Mouse (Mus musculus) bone marrow, adult 2 months (tissue): ENCODE measurements at regions not wholly inside any gene's neighbourhood (a gene's known extent, or its start where the extent isn't known, plus 50 kb on each side); places are given as distances from the start of the nearest gene placed in this dataset.

Source experiments
- H3K27ac ChIP-seq: fragments of 200-500 bp; 2 replicates; pipeline ENCODE4 v1.5.1; 2012; ENCODE audit warnings: low read depth, mild to moderate bottlenecking, control low read depth, inconsistent platforms, low read length; ENCODE audit not compliant: control insufficient read depth, poor library complexity, insufficient read depth
- H3K4me1 ChIP-seq: fragments of 200-500 bp; 2 replicates; pipeline ENCODE4 v1.6.1; 2011; ENCODE audit warnings: low read length; ENCODE audit not compliant: control insufficient read depth, insufficient read depth
- H3K4me3 ChIP-seq: fragments of 200-500 bp; replicated peaks from 2 replicates; pipeline ENCODE3; 2011; ENCODE audit warnings: mild to moderate bottlenecking, low read depth, low read length, control low read depth; ENCODE audit not compliant: control insufficient read depth
- CTCF ChIP-seq: fragments of 200-500 bp; IDR thresholded peaks from 2 replicates; pipeline ENCODE4 v1.5.1; 2011; ENCODE audit warnings: low read length, control low read depth; ENCODE audit not compliant: control insufficient read depth, insufficient read depth
- POLR2A ChIP-seq: fragments of 200-500 bp; IDR thresholded peaks from 2 replicates; pipeline ENCODE4 v1.6.1; 2011; ENCODE audit warnings: low read depth, mild to moderate bottlenecking, control low read depth, low read length, borderline replicate concordance; ENCODE audit not compliant: control insufficient read depth
- WGBS: fragments of 180-500 bp; shearing (Covaris S2); methylation state at CpG from one replicate; pipeline ENCODE4 v1.1.7; 2018; 5-methylcytosine and 5-hydroxymethylcytosine counted together

- Histone ChIP-seq H3K27ac (no peak overlapping the region; the same call in 1 of the 2 replicates), H3K4me1 (no peaks in the 10 kb centered on the region), H3K4me3 (no peak overlapping the region)
- WGBS = 38% methylated on average over 13 of the region's 13 CpGs
- TF ChIP-seq CTCF = no peak
- no peak for TF ChIP-seq POLR2A
Measured at GRCm38 (mm10) chr13:99847531-99847930, 53.4 kb downstream of the Cartpt start.

GRCm38 (mm10) chr13:99842626-99843025 is 58.3 kb downstream of the Cartpt start:
- Histone ChIP-seq H3K4me1 (no peaks in the 10 kb centered on the region), H3K4me3 (no peak overlapping the region), H3K27ac (no peak overlapping the region)
- WGBS = 22% methylated on average over 9 of the region's 9 CpGs
- TF ChIP-seq CTCF (peak; percentile 14; the same call in 1 of the 2 replicates), POLR2A (no peak)

DNA sequence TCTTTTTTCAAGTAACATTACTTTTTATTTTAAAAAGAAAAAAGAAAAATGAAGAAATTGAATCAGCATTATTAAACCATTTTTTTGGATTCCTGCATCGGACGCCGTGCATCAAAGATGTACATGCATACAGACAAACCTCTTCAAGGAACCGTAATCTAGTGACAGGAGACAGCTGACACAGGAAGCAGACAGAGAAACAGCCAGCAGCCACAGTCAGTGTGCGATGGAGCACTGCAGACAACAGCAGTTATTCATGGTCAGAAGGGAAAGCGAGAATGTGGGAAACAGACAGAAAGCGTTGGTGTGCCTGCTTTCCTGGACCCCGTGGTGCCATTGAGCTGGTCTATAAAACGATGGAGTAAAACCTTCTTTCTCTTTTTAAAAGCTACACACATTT is 61.4 kb downstream of the Cartpt start:
- Histone ChIP-seq H3K27ac (no peak overlapping the region), H3K4me3 (no peak overlapping the region), H3K4me1 (no peaks in the 10 kb centered on the region)
- 64% methylated on average over 9 of the region's 9 CpGs for WGBS
- no peak for TF ChIP-seq CTCF
- TF ChIP-seq POLR2A = no peak

- Histone ChIP-seq H3K4me3 (no peak overlapping the region), H3K27ac (no peak overlapping the region), H3K4me1 (no peaks in the 10 kb centered on the region)
- TF ChIP-seq POLR2A (no peak), CTCF (no peak)
- WGBS = 52% methylated on average over 11 of the region's 11 CpGs
Measured at GRCm38 (mm10) chr13:99837772-99838425, 63.0 kb downstream of the Cartpt start.

- 81% methylated on average over 6 of the region's 6 CpGs for WGBS
- no peaks in the 10 kb centered on the region for H3K4me1 ChIP-seq
- TF ChIP-seq POLR2A (no peak), CTCF (no peak)
Measured at GRCm38 (mm10) chr13:99837180-99837579, 63.7 kb downstream of the Cartpt start.

DNA sequence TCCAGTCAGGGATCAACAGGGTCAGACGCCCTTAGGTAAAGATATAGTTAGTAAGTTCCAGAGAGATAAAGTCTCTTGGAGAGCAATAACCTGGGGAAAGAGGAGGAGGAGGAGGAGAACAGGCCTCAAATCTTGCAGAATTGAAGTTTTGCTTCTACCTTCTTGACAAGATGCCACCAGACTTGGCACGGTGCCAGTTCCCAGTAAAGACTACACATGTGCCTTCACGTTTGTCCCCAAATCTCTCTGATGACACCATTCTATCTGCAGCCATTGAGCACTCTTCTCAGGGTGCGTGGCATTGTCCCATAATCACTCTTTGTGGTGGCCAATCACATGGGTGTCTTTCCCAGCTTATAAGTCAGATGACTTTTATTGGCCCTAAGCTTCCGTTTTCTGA is 64.3 kb downstream of the Cartpt start:
- Histone ChIP-seq H3K27ac (no peak overlapping the region), H3K4me1 (no peaks in the 10 kb centered on the region), H3K4me3 (no peak overlapping the region)
- no peak for TF ChIP-seq CTCF
- TF ChIP-seq POLR2A = no peak
- 73% methylated on average over 5 of the region's 5 CpGs for WGBS

More at GRCm38 (mm10) chr13:99837180-99837579, 63.7 kb downstream of the Cartpt start:
- H3K27ac ChIP-seq = no peak overlapping the region
- no peak overlapping the region for H3K4me3 ChIP-seq

DNA sequence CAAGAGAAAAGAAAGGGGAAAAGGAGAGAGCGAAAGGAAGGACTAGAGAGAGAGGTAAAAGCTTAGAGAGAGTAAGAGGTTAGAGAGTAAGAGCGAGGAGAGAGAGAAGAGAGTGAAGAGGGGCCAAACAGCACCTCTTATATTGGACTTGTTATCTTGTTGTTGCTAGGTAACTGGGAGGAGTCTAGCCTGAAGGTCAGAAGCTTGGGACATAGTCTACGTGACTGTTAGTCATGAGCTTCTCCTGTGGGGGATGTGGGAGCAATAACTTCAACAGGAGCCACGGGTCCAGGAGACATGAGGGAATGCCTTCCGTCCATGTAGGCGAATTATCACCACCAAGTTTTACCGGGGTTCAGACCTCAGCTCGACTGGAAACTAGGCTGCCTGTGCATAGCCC is 65.4 kb downstream of the Cartpt start:
- 82% methylated on average over 8 of the region's 8 CpGs for WGBS
- Histone ChIP-seq H3K4me1 (no peaks in the 10 kb centered on the region), H3K27ac (no peak overlapping the region), H3K4me3 (no peak overlapping the region)
- TF ChIP-seq POLR2A (no peak), CTCF (no peak)

- 73% methylated on average over 7 of the region's 7 CpGs for WGBS
- TF ChIP-seq POLR2A (no peak), CTCF (no peak)
Measured at GRCm38 (mm10) chr13:99830080-99830724, 70.7 kb downstream of the Cartpt start.

More at GRCm38 (mm10) chr13:99830080-99830724, 70.7 kb downstream of the Cartpt start:
- H3K4me3 ChIP-seq = no peak overlapping the region
- H3K4me1 ChIP-seq = no peaks in the 10 kb centered on the region
- H3K27ac ChIP-seq = no peak overlapping the region
